Mouse (Mus musculus) olfactory bulb, adult 2 months (tissue): ENCODE results near the gene Lsamp.

Experiments
- CTCF ChIP-seq: fragments of 200-500 bp; IDR thresholded peaks from 2 replicates; pipeline ENCODE4 v1.5.1; 2012; ENCODE audit warnings: low read depth, mild to moderate bottlenecking, low read length, moderate library complexity; ENCODE audit not compliant: insufficient read depth
- POLR2A ChIP-seq: fragments of 200-500 bp; IDR thresholded peaks from 2 replicates; pipeline ENCODE4 v1.6.1; 2012; ENCODE audit warnings: mild to moderate bottlenecking, low read depth, low read length, moderate library complexity; ENCODE audit not compliant: insufficient read depth

- TF ChIP-seq CTCF (no peak), POLR2A (no peak)
Observed at GRCm38 (mm10) chr16:40710491-40710890, 726.3 kb downstream of the Lsamp start.
